Comparison of ENCODE assay signal across 30 mouse cellular contexts in the genomic region with DNA sequence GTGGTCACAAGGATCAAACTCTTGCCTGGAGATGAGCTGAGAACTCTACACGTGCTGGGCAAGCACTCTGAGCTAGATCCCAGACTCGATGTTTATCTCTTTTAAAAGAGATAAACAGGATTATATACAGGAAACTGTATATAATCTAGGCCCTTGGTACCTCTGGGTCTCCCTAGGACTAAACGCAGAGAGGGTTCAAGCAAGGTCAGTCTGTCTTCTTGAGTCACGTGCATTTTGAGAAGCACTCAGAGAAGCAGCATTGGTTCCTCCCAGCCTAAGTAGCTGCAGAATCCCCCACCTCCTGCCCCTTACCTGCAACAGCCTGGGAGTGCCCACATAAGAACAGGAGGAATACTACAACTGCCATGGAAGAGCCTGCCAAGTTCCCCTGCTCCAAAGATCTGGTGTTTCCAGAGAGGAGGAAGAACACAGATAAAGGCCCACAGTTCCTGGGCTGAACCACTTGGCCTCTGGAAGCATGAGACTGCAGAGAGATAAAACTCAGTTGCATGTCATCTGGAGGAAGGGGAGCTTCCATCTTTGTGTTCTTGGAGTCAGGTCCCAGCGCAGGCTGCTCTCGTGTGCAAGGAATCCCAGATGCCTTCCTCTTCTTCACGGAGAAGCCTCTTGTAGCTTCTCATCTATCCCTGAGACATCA. TPM values are rescaled to one million over a fixed set of nuclear protein-coding genes. Genes with fewer than 3 reads are reported as not detected.
A peak's percentile ranks its signal among the peaks of the same experiment; 100 is the strongest.
DNase-seq lines count a peak whose midpoint lies in the region; ATAC-seq and TF ChIP-seq lines count a peak whose summit lies in the region.
"Had no signal": no experiment of that assay in that cellular context is flagged by ENCODE, and none has a peak within 500 bp of the region (broad histone marks: within the 10 kb centered on the region; RNA-seq: fewer than 3 reads in every experiment).

A gene (minus strand): TSS at position 403 of the 658 bp plus-strand sequence.

- 0 out of 2 replicates have a peak, but pooled peaks cover 9% of the 10 kb centered on the region for H3K27me3 ChIP-seq in heart, embryonic 12.5 days (replicated peaks)
- 0 out of 2 replicates have a peak, but pooled peaks cover 4% of the 10 kb centered on the region for H3K27me3 ChIP-seq in liver, embryonic 12.5 days (replicated peaks)
- no peaks in the 10 kb centered on the region for H3K27me3 ChIP-seq in liver, postnatal 0 days (ENCODE audit: insufficient read depth, low read length)
- H3K27me3 ChIP-seq in MEL (ENCODE audit: control insufficient read depth in 1 of 2, insufficient read depth in 2 of 2, low read length in 2 of 2), result no peaks in the 10 kb centered on the region
- H3K27me3 ChIP-seq: embryonic facial prominence, embryonic 15.5 days; forebrain, embryonic 15.5 days; hindbrain, embryonic 15.5 days had no signal

- no peak for TF ChIP-seq EP300 in liver, postnatal 0 days (IDR thresholded peaks at IDR 0.05; ENCODE audit: low read depth)
- TF ChIP-seq EP300 in MEL (IDR thresholded peaks at IDR 0.05; ENCODE audit: low read depth in 1 of 2, low read length in 2 of 2), result peak; percentile 44 to 50; a peak in 2 of 4 replicates

- H3K36me3 ChIP-seq in heart, embryonic 12.5 days, result 0 out of 2 replicates have a peak, but pooled peaks cover 1% of the 10 kb centered on the region
- no peaks in the 10 kb centered on the region for H3K36me3 ChIP-seq in liver, embryonic 12.5 days
- H3K36me3 ChIP-seq in liver, postnatal 0 days (replicated peaks; ENCODE audit: insufficient read depth, low read length), result no peaks in the 10 kb centered on the region
- H3K36me3 ChIP-seq in MEL (ENCODE audit: control insufficient read depth in 1 of 2, insufficient read depth in 2 of 2, low read length in 2 of 2), result peaks cover 0 to 36% of the 10 kb centered on the region in 2 experiments; a peak in 2 of 4 replicates
- H3K36me3 ChIP-seq: embryonic facial prominence, embryonic 15.5 days; forebrain, embryonic 12.5 days; forebrain, embryonic 15.5 days; heart, embryonic 10.5 days; hindbrain, embryonic 12.5 days; hindbrain, embryonic 15.5 days had no signal

- ATAC-seq in heart, embryonic 12.5 days (ENCODE audit: insufficient number of reproducible peaks, low FRiP score), result no peak
- no peak for ATAC-seq in liver, embryonic 12.5 days
- ATAC-seq in liver, postnatal 0 days, result no peak
- ATAC-seq: activated CD4-positive, CD25-positive, alpha-beta regulatory T cell, adult 4 months; forebrain, embryonic 15.5 days had no signal

- peaks cover 18% of the 10 kb centered on the region for H3K4me1 ChIP-seq in heart, embryonic 12.5 days (replicated peaks)
- H3K4me1 ChIP-seq in liver, embryonic 12.5 days, result peaks cover 34% of the 10 kb centered on the region
- H3K4me1 ChIP-seq in liver, postnatal 0 days (ENCODE audit: insufficient read depth), result peaks cover 12% of the 10 kb centered on the region
- peaks cover 15 to 53% of the 10 kb centered on the region in 2 experiments for H3K4me1 ChIP-seq in MEL (ENCODE audit: control insufficient read depth in 1 of 2, insufficient read depth in 2 of 2, low read length in 2 of 2)

- no peak for TF ChIP-seq POLR2A in MEL (IDR thresholded peaks at IDR 0.05; ENCODE audit: control insufficient read depth in 1 of 2, insufficient read depth in 1 of 2, low read depth in 1 of 2, low read length in 2 of 2, poor library complexity in 1 of 2)

- TF ChIP-seq CTCF in liver, postnatal 0 days (IDR thresholded peaks at IDR 0.05; ENCODE audit: low read depth), result no peak
- no peak for TF ChIP-seq CTCF in MEL (IDR thresholded peaks at IDR 0.05 in 2 of 3, conservative IDR thresholded peaks at IDR 0.05 in 1 of 3; ENCODE audit: control insufficient read depth in 1 of 3, insufficient read depth in 1 of 3, low read depth in 2 of 3, low read length in 3 of 3, poor library complexity in 1 of 3, severe bottlenecking in 1 of 3)

- H3K4me3 ChIP-seq in heart, embryonic 12.5 days, result no peak within 1 kb of the TSS
- H3K4me3 ChIP-seq in liver, embryonic 12.5 days, result no peak within 1 kb of the TSS
- no peak within 1 kb of the TSS for H3K4me3 ChIP-seq in liver, postnatal 0 days (ENCODE audit: low read depth, low read length)
- no peak within 1 kb of the TSS for H3K4me3 ChIP-seq in MEL (ENCODE audit: control insufficient read depth in 1 of 2, insufficient read depth in 1 of 2, low read depth in 2 of 2, low read length in 2 of 2)
- H3K4me3 ChIP-seq: embryonic facial prominence, embryonic 15.5 days; forebrain, embryonic 12.5 days; forebrain, embryonic 15.5 days; heart, embryonic 10.5 days; hindbrain, embryonic 12.5 days; hindbrain, embryonic 15.5 days had no signal

- TF ChIP-seq RAD21 in MEL (IDR thresholded peaks at IDR 0.05; ENCODE audit: low read depth, low read length), result no peak

- peak within 1 kb of the TSS; percentile 6; the same call in 1 of the 2 replicates for H3K9ac ChIP-seq in heart, embryonic 12.5 days
- 0 out of 2 replicates have a peak within 1 kb of the TSS, but pooled peaks have one; percentile 13 for H3K9ac ChIP-seq in liver, embryonic 12.5 days
- no peak within 1 kb of the TSS for H3K9ac ChIP-seq in liver, postnatal 0 days (replicated peaks)
- H3K9ac ChIP-seq in MEL (ENCODE audit: control insufficient read depth, low read depth, low read length, poor library complexity, severe bottlenecking), result no peak within 1 kb of the TSS
- H3K9ac ChIP-seq: forebrain, embryonic 12.5 days; forebrain, embryonic 15.5 days; hindbrain, embryonic 12.5 days; hindbrain, embryonic 15.5 days had no signal

- H3K9me3 ChIP-seq in heart, embryonic 12.5 days (replicated peaks), result no peaks in the 10 kb centered on the region
- no peaks in the 10 kb centered on the region for H3K9me3 ChIP-seq in liver, embryonic 12.5 days (replicated peaks)
- H3K9me3 ChIP-seq in liver, postnatal 0 days (ENCODE audit: low read length), result no peaks in the 10 kb centered on the region
- no peaks in the 10 kb centered on the region for H3K9me3 ChIP-seq in MEL (replicated peaks; ENCODE audit: insufficient read depth, low read length)
- H3K9me3 ChIP-seq: embryonic facial prominence, embryonic 15.5 days; forebrain, embryonic 12.5 days; forebrain, embryonic 15.5 days; heart, embryonic 10.5 days; hindbrain, embryonic 12.5 days; hindbrain, embryonic 15.5 days had no signal

- H3K79me2 ChIP-seq in MEL (ENCODE audit: control insufficient read depth, insufficient read depth, low read length, poor library complexity), result peaks cover 10% of the 10 kb centered on the region

- 49% methylated on average over 7 of the region's 7 CpGs for WGBS in heart, embryonic 12.5 days
- 38% methylated on average over 7 of the region's 7 CpGs for WGBS in liver, embryonic 12.5 days (ENCODE audit: insufficient replicate concordance)
- WGBS in liver, postnatal 0 days (ENCODE audit: insufficient replicate concordance), result 49% methylated on average over 7 of the region's 7 CpGs

- no peak for DNase-seq in heart, adult 8-10 months (ENCODE audit: low spot score)
- DNase-seq in liver, postnatal 0 days, result no peak
- peak; percentile 32 for DNase-seq in MEL (ENCODE audit: low read depth, low spot score)
- DNase-seq in cerebellum, adult 11 months, result no peak
- no peak for DNase-seq in testis, postnatal 14 days (ENCODE audit: low spot score)
- DNase-seq: adrenal gland, adult 8-10 months; adrenal gland, postnatal 36 days; B cell, adult 2 months; cerebellum, adult 11-12 months; cerebellum, adult 8-10 months; cerebellum, postnatal 10 days; cerebellum, postnatal 36 days; embryo, embryonic 11 days; gastrocnemius, postnatal 25 days; heart, adult 18-20 months had no signal

- H3K27ac ChIP-seq in heart, embryonic 12.5 days (ENCODE audit: poor library complexity, severe bottlenecking), result no peak within 1 kb of the TSS
- H3K27ac ChIP-seq in liver, embryonic 12.5 days, result peak within 1 kb of the TSS; percentile 33; the same call in 1 of the 2 replicates
- no peak within 1 kb of the TSS for H3K27ac ChIP-seq in liver, postnatal 0 days (ENCODE audit: low read depth)
- H3K27ac ChIP-seq in MEL (ENCODE audit: control insufficient read depth, low read depth, low read length), result peak within 1 kb of the TSS; percentile 17; the same call in 1 of the 2 replicates
- H3K27ac ChIP-seq: embryonic facial prominence, embryonic 15.5 days; forebrain, embryonic 12.5 days; forebrain, embryonic 15.5 days; heart, embryonic 10.5 days; hindbrain, embryonic 12.5 days; hindbrain, embryonic 15.5 days had no signal

- no peak within 1 kb of the TSS for H3K4me2 ChIP-seq in heart, embryonic 12.5 days
- H3K4me2 ChIP-seq in liver, embryonic 12.5 days, result no peak within 1 kb of the TSS
- H3K4me2 ChIP-seq in liver, postnatal 0 days (ENCODE audit: low read depth, low read length), result no peak within 1 kb of the TSS
- H3K4me2 ChIP-seq: embryonic facial prominence, embryonic 15.5 days; forebrain, embryonic 12.5 days; forebrain, embryonic 15.5 days; hindbrain, embryonic 12.5 days; hindbrain, embryonic 15.5 days had no signal

TF ChIP-seq in MEL, 35 proteins besides CTCF, POLR2A, EP300 and RAD21 (continues in another document):
- peak; percentile 59; the same call in 1 of the 2 replicates for TF ChIP-seq MAX (IDR thresholded peaks at IDR 0.05; ENCODE audit: low read length)
- no peak for TF ChIP-seq MYB (IDR thresholded peaks at IDR 0.05; ENCODE audit: low read depth, low read length)
- TF ChIP-seq ZMIZ1 (IDR thresholded peaks at IDR 0.05; ENCODE audit: low read depth, low read length), result no peak
- 0 out of 2 replicates have a peak, but pooled peaks have one; percentile 19 for TF ChIP-seq ETS1 (IDR thresholded peaks at IDR 0.05; ENCODE audit: low read depth, low read length)
- peak; percentile 15; the same call in 1 of the 2 replicates for TF ChIP-seq TAL1 (IDR thresholded peaks at IDR 0.05; ENCODE audit: low read length)
- TF ChIP-seq ZNF384 (IDR thresholded peaks at IDR 0.05; ENCODE audit: low read depth, low read length), result no peak
- TF ChIP-seq SIN3A (IDR thresholded peaks at IDR 0.05; ENCODE audit: low read length), result 0 out of 2 replicates have a peak, but pooled peaks have one; percentile 20
- TF ChIP-seq MYC (IDR thresholded peaks at IDR 0.05; ENCODE audit: low read depth, low read length), result peak; percentile 75; the same call in 1 of the 2 replicates
- TF ChIP-seq USF1 (IDR thresholded peaks at IDR 0.05; ENCODE audit: low read depth, low read length), result peak; percentile 63
- no peak for TF ChIP-seq NRF1 (IDR thresholded peaks at IDR 0.05; ENCODE audit: insufficient read depth, low read depth, low read length, poor library complexity, severe bottlenecking)
- no peak for TF ChIP-seq POLR2AphosphoS5 (IDR thresholded peaks at IDR 0.05; ENCODE audit: borderline replicate concordance, low read depth, low read length)
- TF ChIP-seq TCF12 (IDR thresholded peaks at IDR 0.05; ENCODE audit: low read depth, low read length), result no peak

RNA-seq across cellular contexts. Expression of the gene that starts here (rescaled TPM):
- 1.1 and 1.5 TPM in 2 replicates for polyA plus RNA-seq in heart, embryonic 12.5 days (2016; fragmentation: Nextera tagmentation; extraction: Ambion mirVana)
- total RNA-seq in heart, adult 8-10 months (2022), result under 1 TPM in 1 of 4 experiments, not detected in 3; 0.24 TPM
- polyA plus RNA-seq in liver, embryonic 12.5 days (2016; fragmentation: Nextera tagmentation; extraction: Ambion mirVana), result 10.2 and 10.5 TPM in 2 replicates
- polyA plus RNA-seq in liver, postnatal 0 days (2015; fragmentation: Nextera tagmentation; extraction: Ambion mirVana), result 4.0 and 5.3 TPM in 2 replicates
- total RNA-seq in MEL (2012; rRNA removed), result 1.4 and 3.0 TPM in 2 replicates
- under 1 TPM in 1 of 2 experiments, not detected in 1; 0.88 TPM for polyA plus RNA-seq in MEL (2012; ENCODE audit: insufficient read depth in 1 of 2, insufficient read length in 2 of 2, low read depth in 1 of 2, low replicate concordance in 2 of 2, missing spikeins in 1 of 2)
- total RNA-seq: adrenal gland, adult 8-10 months; adrenal gland, postnatal 36 days; gastrocnemius, adult 8-10 months; gastrocnemius, postnatal 25 days; heart, adult 18-20 months; heart, postnatal 25 days; hematopoietic stem cell, adult 5-6 weeks had no signal
- polyA plus RNA-seq: forebrain, embryonic 15.5 days; heart, embryonic 14.5 days; heart, postnatal 0 days; hindbrain, embryonic 15.5 days; intestine, embryonic 14.5 days had no signal

Comparison
In these comparisons a context has a peak if more than half of its experiments do, and no peak if none do; other contexts are left out.
1. H3K27ac ChIP-seq: peak in liver, embryonic 12.5 days (single experiment) and MEL (single experiment); none in heart, embryonic 12.5 days (single experiment) and liver, postnatal 0 days (single experiment).
2. H3K9ac ChIP-seq: peak in heart, embryonic 12.5 days (single experiment) and liver, embryonic 12.5 days (single experiment); none in liver, postnatal 0 days (single experiment) and MEL (single experiment).